Mouse (Mus musculus) liver, embryonic 11.5 days (tissue): ENCODE measurements around the gene Msi2. TPM values are rescaled to one million over a fixed set of nuclear protein-coding genes. Genes with fewer than 3 reads are reported as not detected.

ENCODE experiments used
- ATAC-seq: fragments of 200-750 bp; cut with Nextera tagmentation; replicated peaks from 2 replicates; pipeline ENCODE4 v1.8.0; 2017; ENCODE audit warnings: moderate number of reproducible peaks, mild to moderate bottlenecking, moderate TSS enrichment, moderate library complexity; ENCODE audit not compliant: low FRiP score
- DNase-seq: peaks from one replicate; pipeline ENCODE4 v3.0.0-alpha.2; 2017; ENCODE audit warnings: low spot score
- H3K27ac ChIP-seq: fragments of 300-500 bp; sonication (generic); 2 replicates; pipeline ENCODE4 v1.5.1; 2014; ENCODE audit warnings: mild to moderate bottlenecking, low read depth, low read length, control low read depth
- H3K27me3 ChIP-seq: fragments of 300-500 bp; sonication (generic); replicated peaks from 2 replicates; pipeline ENCODE4 v1.6.1; 2014; ENCODE audit warnings: low read length, mixed read lengths; ENCODE audit not compliant: control insufficient read depth, insufficient read depth
- H3K36me3 ChIP-seq: fragments of 300-500 bp; sonication (generic); 2 replicates; pipeline ENCODE4 v1.6.1; 2014; ENCODE audit warnings: mild to moderate bottlenecking, low read length, moderate library complexity, mixed read lengths; ENCODE audit not compliant: control insufficient read depth, insufficient read depth
- H3K4me1 ChIP-seq: fragments of 300-500 bp; sonication (generic); replicated peaks from 2 replicates; pipeline ENCODE4 v1.6.1; 2014; ENCODE audit warnings: low read length, mixed read lengths; ENCODE audit not compliant: control insufficient read depth, insufficient read depth
- H3K4me2 ChIP-seq: fragments of 300-500 bp; sonication (generic); 2 replicates; pipeline ENCODE4 v1.6.1; 2014; ENCODE audit warnings: mild to moderate bottlenecking, control low read depth, moderate library complexity
- H3K4me3 ChIP-seq: fragments of 300-500 bp; sonication (generic); 2 replicates; pipeline ENCODE4 v1.5.1; 2014; ENCODE audit warnings: low read depth, low read length, control low read depth
- H3K9ac ChIP-seq: fragments of 300-500 bp; sonication (generic); 2 replicates; pipeline ENCODE4 v1.6.1; 2014; ENCODE audit warnings: low read depth, low read length, control low read depth
- H3K9me3 ChIP-seq: fragments of 300-500 bp; sonication (generic); 2 replicates; pipeline ENCODE4 v1.6.1; 2016; ENCODE audit warnings: low read length, inconsistent platforms, mixed read lengths; ENCODE audit not compliant: control insufficient read depth
- WGBS: fragments of 180-500 bp; shearing (Covaris S2); extraction: QIAGEN DNeasy Blood & Tissue Kit; methylation state at CpG from one replicate; pipeline ENCODE4 v1.1.7; 2014; 5-methylcytosine and 5-hydroxymethylcytosine counted together
- polyA plus RNA-seq: library from polyadenylated mRNA; unstranded; fragments of >200 nt; fragmentation: Nextera tagmentation; extraction: Ambion mirVana; gene quantifications from 2 replicates; pipeline ENCODE4 v1.2.1, GENCODE M21; 2014

Msi2 gene
- polyA plus RNA-seq, 1 experiment from 2014 or later, result 8.2 TPM

DNA sequence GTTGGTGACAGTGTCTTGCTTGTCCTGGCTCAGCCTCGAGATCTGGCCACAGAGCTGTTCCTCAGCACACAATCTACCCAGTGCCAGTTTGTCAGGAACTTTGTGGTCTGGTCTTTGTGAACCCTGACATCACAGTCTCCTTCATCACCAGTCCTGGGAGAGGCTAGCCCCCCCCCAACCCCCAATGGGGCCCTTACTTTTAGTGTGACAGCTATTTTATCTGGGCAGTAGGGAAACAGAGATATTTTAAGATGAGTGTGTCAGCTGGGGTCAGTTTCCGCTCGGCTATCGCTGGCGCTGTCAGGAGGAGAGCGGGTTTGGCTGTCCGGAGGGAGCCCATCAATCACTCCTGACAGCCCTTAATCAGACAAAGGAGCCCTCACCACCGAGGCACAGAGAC lies 404.8 kb downstream of the Msi2 start:
- Histone ChIP-seq H3K4me1 (peaks cover 28% of the 10 kb centered on the region), H3K9ac (no peak overlapping the region), H3K4me2 (peak overlapping the region; percentile 24), H3K9me3 (no peaks in the 10 kb centered on the region), H3K36me3 (no peaks in the 10 kb centered on the region), H3K27me3 (no peaks in the 10 kb centered on the region; the same call in 1 of the 2 replicates), H3K4me3 (no peak overlapping the region), H3K27ac (no peak overlapping the region)
- ATAC-seq (peak; percentile 39), DNase-seq (peak; percentile 52)
- WGBS, result 4% methylated on average over 8 of the region's 8 CpGs

- H3K9ac ChIP-seq, result no peak overlapping the region
- DNase-seq (no peak), ATAC-seq (no peak)
- H3K9me3 ChIP-seq, result no peaks in the 10 kb centered on the region
- no peak overlapping the region for H3K27ac ChIP-seq
- 59% methylated on average over 7 of the region's 7 CpGs for WGBS
- no peak overlapping the region for H3K4me2 ChIP-seq
- peaks cover 28% of the 10 kb centered on the region for H3K4me1 ChIP-seq
- no peaks in the 10 kb centered on the region for H3K36me3 ChIP-seq
- H3K27me3 ChIP-seq, result no peaks in the 10 kb centered on the region; the same call in 1 of the 2 replicates
- no peak overlapping the region for H3K4me3 ChIP-seq
Measured at GRCm38 (mm10) chr11:88311606-88312005, 406.7 kb downstream of the Msi2 start.

- peaks cover 27% of the 10 kb centered on the region for H3K4me1 ChIP-seq
- no peaks in the 10 kb centered on the region for H3K36me3 ChIP-seq
- H3K4me2 ChIP-seq, result no peak overlapping the region
- WGBS, result 72% methylated on average over 6 of the region's 6 CpGs
- ATAC-seq (no peak), DNase-seq (no peak)
- H3K9me3 ChIP-seq, result no peaks in the 10 kb centered on the region
- H3K27me3 ChIP-seq, result no peaks in the 10 kb centered on the region; the same call in 1 of the 2 replicates
- H3K9ac ChIP-seq, result no peak overlapping the region
- H3K27ac ChIP-seq, result no peak overlapping the region
- no peak overlapping the region for H3K4me3 ChIP-seq
Measured at GRCm38 (mm10) chr11:88310773-88311172, 407.5 kb downstream of the Msi2 start.

GRCm38 (mm10) chr11:88309059-88309700 lies 409.1 kb downstream of the Msi2 start:
- no peak overlapping the region for H3K27ac ChIP-seq
- ATAC-seq, result no peak
- WGBS, result 73% methylated on average over 10 of the region's 10 CpGs

DNA sequence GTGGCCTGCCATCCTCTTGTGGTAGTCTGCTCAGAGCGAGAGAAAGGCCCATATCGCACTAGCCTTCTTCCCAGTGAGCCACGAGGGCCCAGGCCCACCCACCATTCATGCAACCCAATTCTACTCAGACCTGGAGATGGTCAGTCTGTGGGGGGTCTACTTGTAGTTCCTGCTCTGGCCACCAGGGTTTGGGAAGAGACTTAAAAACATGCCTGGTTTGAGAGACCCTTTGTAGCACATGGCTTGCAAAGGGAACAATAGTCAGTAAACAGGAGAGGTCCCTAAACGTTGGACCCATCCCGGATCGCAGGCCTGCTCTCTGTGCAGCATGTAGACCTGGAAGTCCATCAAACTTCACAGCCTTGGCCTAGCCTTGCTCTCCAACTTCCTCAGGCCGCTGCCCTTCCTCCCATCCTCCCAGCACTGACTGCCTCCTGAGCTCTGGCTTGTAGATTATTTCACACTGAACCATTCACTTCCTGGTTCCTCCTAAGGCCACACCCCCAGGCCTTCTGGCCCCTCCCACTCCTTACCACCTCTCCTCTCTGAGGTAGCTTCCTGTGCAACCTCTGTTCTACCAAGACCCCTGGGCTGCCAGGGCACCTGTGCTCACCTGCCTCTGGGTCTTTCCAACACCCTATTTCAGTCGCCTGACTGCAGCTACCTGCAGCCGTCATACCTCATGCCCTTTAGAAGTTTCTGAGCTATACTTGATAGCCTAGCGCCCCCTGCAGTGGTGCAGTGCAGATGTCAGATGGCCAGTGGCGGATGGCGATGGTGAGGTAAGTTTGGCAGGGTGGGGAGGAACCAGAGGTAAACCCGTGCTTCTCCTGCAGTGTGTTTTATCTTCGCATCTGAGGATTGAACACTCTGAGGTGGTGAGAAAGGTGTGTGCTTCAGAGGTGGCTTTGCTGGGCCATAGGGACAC lies 410.4 kb downstream of the Msi2 start:
- Histone ChIP-seq H3K4me1 (peaks cover 10% of the 10 kb centered on the region), H3K9ac (no peak overlapping the region), H3K9me3 (no peaks in the 10 kb centered on the region), H3K27ac (no peak overlapping the region), H3K36me3 (no peaks in the 10 kb centered on the region), H3K4me2 (no peak overlapping the region), H3K27me3 (no peaks in the 10 kb centered on the region), H3K4me3 (no peak overlapping the region)
- 75% methylated on average over 14 of the region's 14 CpGs for WGBS
- ATAC-seq, result 0 out of 2 replicates have a peak, but pooled peaks have one; percentile 39
- DNase-seq, result no peak

More at GRCm38 (mm10) chr11:88309059-88309700, 409.1 kb downstream of the Msi2 start:
- Histone ChIP-seq H3K9me3 (no peaks in the 10 kb centered on the region), H3K27me3 (no peaks in the 10 kb centered on the region), H3K9ac (no peak overlapping the region), H3K36me3 (no peaks in the 10 kb centered on the region), H3K4me3 (no peak overlapping the region), H3K4me2 (no peak overlapping the region), H3K4me1 (peaks cover 20% of the 10 kb centered on the region)
- no peak for DNase-seq

GRCm38 (mm10) chr11:88305759-88306158 lies 412.6 kb downstream of the Msi2 start:
- 56% methylated on average over 6 of the region's 6 CpGs for WGBS
- H3K9me3 ChIP-seq, result no peaks in the 10 kb centered on the region

DNA sequence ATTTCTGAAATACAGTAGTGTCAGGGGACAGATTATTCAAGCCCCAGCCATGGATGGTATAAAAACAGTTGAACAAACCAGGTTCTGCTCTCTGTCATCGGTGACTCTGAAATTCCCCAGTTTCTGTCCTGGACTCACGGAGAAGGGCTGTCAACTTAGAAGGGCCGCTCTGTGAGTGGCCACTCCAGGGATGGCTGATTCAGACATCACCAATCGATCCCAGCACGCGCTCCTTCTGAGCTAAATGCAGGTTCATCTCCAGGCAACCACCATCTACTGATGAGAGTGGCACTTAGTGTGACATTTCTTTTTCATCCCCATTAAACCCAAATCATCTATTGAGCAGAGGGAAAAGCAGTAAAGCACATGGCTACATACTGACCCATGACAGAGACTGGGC lies 416.7 kb downstream of the Msi2 start:
- DNase-seq (no peak), ATAC-seq (no peak)
- Histone ChIP-seq H3K9me3 (no peaks in the 10 kb centered on the region), H3K4me2 (no peak overlapping the region), H3K9ac (no peak overlapping the region), H3K4me1 (0 out of 2 replicates have a peak, but pooled peaks cover 3% of the 10 kb centered on the region), H3K27ac (no peak overlapping the region), H3K27me3 (no peaks in the 10 kb centered on the region), H3K36me3 (no peaks in the 10 kb centered on the region), H3K4me3 (no peak overlapping the region)
- 58% methylated on average over 6 of the region's 6 CpGs for WGBS

More at GRCm38 (mm10) chr11:88305759-88306158, 412.6 kb downstream of the Msi2 start:
- Histone ChIP-seq H3K27me3 (no peaks in the 10 kb centered on the region), H3K36me3 (no peaks in the 10 kb centered on the region), H3K27ac (no peak overlapping the region), H3K4me3 (no peak overlapping the region), H3K9ac (no peak overlapping the region), H3K4me1 (no peaks in the 10 kb centered on the region), H3K4me2 (no peak overlapping the region)
- no peak for DNase-seq
- ATAC-seq, result no peak

DNA sequence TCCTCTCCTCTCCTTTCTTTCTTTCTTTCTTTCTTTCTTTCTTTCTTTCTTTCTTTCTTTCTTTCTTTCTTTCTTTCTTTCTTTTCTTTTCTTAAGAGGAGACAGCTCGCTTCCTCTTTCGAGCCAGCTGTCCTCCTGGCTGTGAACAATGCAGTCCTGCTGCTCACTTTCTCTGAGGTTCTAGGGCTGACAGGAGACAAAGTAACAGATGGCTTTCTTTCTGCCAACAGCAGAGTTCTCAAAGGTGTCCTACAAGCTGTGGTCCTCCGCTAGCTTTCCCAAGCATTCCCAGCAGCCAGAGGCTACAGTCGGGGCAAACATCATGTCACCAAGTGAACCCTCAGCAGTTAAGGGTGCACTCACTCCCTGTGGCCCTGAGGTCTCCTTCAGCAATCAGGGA lies 419.0 kb downstream of the Msi2 start:
- ATAC-seq (no peak), DNase-seq (no peak)
- 73% methylated on average over 4 of the region's 4 CpGs for WGBS
- peaks cover 6% of the 10 kb centered on the region for H3K27me3 ChIP-seq
- H3K9me3 ChIP-seq, result no peaks in the 10 kb centered on the region
- H3K4me2 ChIP-seq, result no peak overlapping the region
- peaks cover 5% of the 10 kb centered on the region for H3K4me1 ChIP-seq
- H3K27ac ChIP-seq, result no peak overlapping the region
- H3K4me3 ChIP-seq, result no peak overlapping the region
- H3K36me3 ChIP-seq, result no peaks in the 10 kb centered on the region
- no peak overlapping the region for H3K9ac ChIP-seq
